In genomic region chr1:83406882-83407549, GRCm38 (mm10) we compare ENCODE assay signal across 10 mouse cellular contexts. TPM values are rescaled to one million over a fixed set of nuclear protein-coding genes. Genes with fewer than 3 reads are reported as not detected.
A peak's percentile ranks its signal among the peaks of the same experiment; 100 is the strongest.
DNase-seq lines count a peak whose midpoint lies in the region; ATAC-seq and TF ChIP-seq lines count a peak whose summit lies in the region.
"Had no signal": no experiment of that assay in that cellular context is flagged by ENCODE, and none has a peak within 500 bp of the region (broad histone marks: within the 10 kb centered on the region; RNA-seq: fewer than 3 reads in every experiment).

No protein-coding gene starts in this region.

- WGBS in hindbrain, embryonic 12.5 days, result 9% methylated on average over 8 of the region's 8 CpGs

- H3K27me3 ChIP-seq in hindbrain, embryonic 12.5 days, result 0 out of 2 replicates have a peak, but pooled peaks cover 5% of the 10 kb centered on the region
- H3K27me3 ChIP-seq: megakaryocyte, embryonic 14.5 days had no signal

- H3K9me3 ChIP-seq in hindbrain, embryonic 12.5 days (replicated peaks), result no peaks in the 10 kb centered on the region
- H3K9me3 ChIP-seq: megakaryocyte, embryonic 14.5 days had no signal

- H3K4me3 ChIP-seq in layer of hippocampus, adult 2 months, result peak overlapping the region; percentile 78
- H3K4me3 ChIP-seq in hindbrain, embryonic 12.5 days, result peak overlapping the region; percentile 37; the same call in 1 of the 2 replicates
- H3K4me3 ChIP-seq: megakaryocyte, embryonic 14.5 days had no signal

- H3K36me3 ChIP-seq in hindbrain, embryonic 12.5 days, result no peaks in the 10 kb centered on the region

- H3K4me1 ChIP-seq in hindbrain, embryonic 12.5 days, result peaks cover 7% of the 10 kb centered on the region
- H3K4me1 ChIP-seq: megakaryocyte, embryonic 14.5 days had no signal

- TF ChIP-seq CTCF in layer of hippocampus, adult 2 months (conservative IDR thresholded peaks at IDR 0.05), result peak; percentile 32

- no peak overlapping the region for H3K9ac ChIP-seq in hindbrain, embryonic 12.5 days

- 0 out of 2 replicates have a peak, but pooled peaks have one; percentile 21 for ATAC-seq in hindbrain, embryonic 12.5 days (ENCODE audit: low FRiP score)
- ATAC-seq: Patski had no signal

- peak overlapping the region; percentile 92 for H3K27ac ChIP-seq in layer of hippocampus, adult 2 months
- no peak overlapping the region for H3K27ac ChIP-seq in hindbrain, embryonic 12.5 days

- no peak for DNase-seq in layer of hippocampus, adult 2 months (ENCODE audit: low spot score in 2 of 2)
- no peak for DNase-seq in layer of hippocampus, postnatal 36 days
- DNase-seq in cerebellum, adult 9-10 months, result peak; percentile 86
- peak; percentile 13 for DNase-seq in neural tube, embryonic 10.5 days (ENCODE audit: extremely low spot score, low spot score)
- DNase-seq in spleen, postnatal 36 days (ENCODE audit: low spot score in 2 of 2), result no peak
- DNase-seq in urinary bladder, postnatal 36 days (ENCODE audit: low spot score in 2 of 2), result no peak
- DNase-seq in gastrocnemius, postnatal 4 days (ENCODE audit: low spot score in 2 of 2), result no peak

- peak overlapping the region; percentile 78 for H3K4me2 ChIP-seq in hindbrain, embryonic 12.5 days (replicated peaks)

RNA-seq across cellular contexts. Expression of gene Sphkap, which starts 1.0 kb away (rescaled TPM):
- total RNA-seq in layer of hippocampus, adult 2 months (2021), result 100 to 1,000 TPM; 220 to 234 TPM
- 100 to 1,000 TPM; 208 to 246 TPM for total RNA-seq in layer of hippocampus, postnatal 36 days (2021)
- polyA plus RNA-seq in hindbrain, embryonic 12.5 days (2016; fragmentation: Nextera tagmentation; extraction: Ambion mirVana), result 2.1 and 2.4 TPM in 2 replicates
- total RNA-seq in gastrocnemius, postnatal 4 days (2021), result under 1 TPM; 0.54 TPM

Comparison
In these comparisons a context has a peak if more than half of its experiments do, and no peak if none do; other contexts are left out.
1. DNase-seq: peak in cerebellum, adult 9-10 months (single experiment) and neural tube, embryonic 10.5 days (single experiment); none in layer of hippocampus, adult 2 months (0 of 2), layer of hippocampus, postnatal 36 days (0 of 2), spleen, postnatal 36 days (0 of 2), urinary bladder, postnatal 36 days (0 of 2) and gastrocnemius, postnatal 4 days (0 of 2).
2. RNA of gene Sphkap, which starts 1.0 kb away (total RNA-seq): 208 to 246 TPM in layer of hippocampus, postnatal 36 days and 220 to 234 TPM in layer of hippocampus, adult 2 months; 0.54 TPM in gastrocnemius, postnatal 4 days; every median in the first group is over 100 times any median in the second.